In the genomic region with DNA sequence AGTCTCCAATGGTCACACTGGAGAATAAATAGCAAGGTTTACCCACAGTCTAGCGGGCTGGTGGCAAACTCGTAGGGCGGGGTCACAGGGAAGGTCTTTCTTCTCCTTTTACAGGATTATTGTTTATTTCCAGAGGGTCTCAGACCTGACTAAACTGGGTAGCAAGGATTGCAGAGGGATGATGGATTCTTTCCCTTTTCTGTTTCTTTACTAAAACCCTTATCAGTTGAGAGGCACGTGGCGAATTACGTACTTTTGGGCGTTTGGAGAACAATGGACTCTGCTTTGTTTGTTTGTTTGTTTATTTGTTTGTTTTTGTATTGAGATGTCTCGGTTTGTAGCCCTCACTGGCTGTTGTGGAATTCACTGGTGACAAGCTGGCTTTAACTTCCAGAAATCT, we compare ENCODE assay signal across 10 mouse cellular contexts. TPM values are rescaled to one million over a fixed set of nuclear protein-coding genes. Genes with fewer than 3 reads are reported as not detected.
DNase-seq lines count a peak whose midpoint lies in the region; ATAC-seq and TF ChIP-seq lines count a peak whose summit lies in the region.
"Had no signal": no experiment of that assay in that cellular context is flagged by ENCODE, and none has a peak within 500 bp of the region (broad histone marks: within the 10 kb centered on the region; RNA-seq: fewer than 3 reads in every experiment).

No protein-coding gene starts in this region.

- DNase-seq in heart, postnatal 4 days: no peak
- DNase-seq in G1E (ENCODE audit: low spot score): no peak
- no peak for DNase-seq in forebrain, postnatal 0 days
- no peak for DNase-seq in layer of hippocampus, postnatal 25 days (ENCODE audit: extremely low spot score in 1 of 2, low spot score in 1 of 2)
- no peak for DNase-seq in adrenal gland, adult 18-20 months (ENCODE audit: low spot score in 2 of 2)
- no peak for DNase-seq in embryo, embryonic 9.5 days (ENCODE audit: extremely low spot score)

- no peaks in the 10 kb centered on the region for H3K79me2 ChIP-seq in macrophage (ENCODE audit: inconsistent target)

- H3K9me3 ChIP-seq in heart, embryonic 11.5 days (replicated peaks; ENCODE audit: control insufficient read depth, low read length): no peaks in the 10 kb centered on the region
- H3K9me3 ChIP-seq in G1E (replicated peaks): no peaks in the 10 kb centered on the region
- no peaks in the 10 kb centered on the region for H3K9me3 ChIP-seq in forebrain, postnatal 0 days (ENCODE audit: low read length)

- H3K4me3 ChIP-seq in heart, embryonic 11.5 days (ENCODE audit: low read depth, low read length): peak overlapping the region; percentile 65
- peak overlapping the region; percentile 67 for H3K4me3 ChIP-seq in G1E (ENCODE audit: low read depth, low read length)
- H3K4me3 ChIP-seq in forebrain, postnatal 0 days (ENCODE audit: low read depth, low read length): peak overlapping the region; percentile 37
- peak overlapping the region; percentile 42 for H3K4me3 ChIP-seq in macrophage (ENCODE audit: inconsistent target)

- H3K27me3 ChIP-seq in heart, embryonic 11.5 days (ENCODE audit: control insufficient read depth, insufficient read depth, low read length): no peaks in the 10 kb centered on the region
- H3K27me3 ChIP-seq in G1E (ENCODE audit: insufficient read depth, low read length): peaks cover 3% of the 10 kb centered on the region; the same call in 1 of the 2 replicates
- no peaks in the 10 kb centered on the region for H3K27me3 ChIP-seq in forebrain, postnatal 0 days (ENCODE audit: insufficient read depth, low read length)
- H3K27me3 ChIP-seq: Patski had no signal

- no peak for TF ChIP-seq CTCF in G1E (IDR thresholded peaks at IDR 0.05; ENCODE audit: low read depth, low read length)
- no peak for TF ChIP-seq CTCF in forebrain, postnatal 0 days (IDR thresholded peaks at IDR 0.05; ENCODE audit: low read depth)

- 7% methylated on average over 8 of the region's 8 CpGs for WGBS in heart, embryonic 11.5 days (ENCODE audit: insufficient replicate concordance)
- WGBS in forebrain, postnatal 0 days: 4% methylated on average over 8 of the region's 8 CpGs
- 4% methylated on average over 8 of the region's 8 CpGs for WGBS in macrophage (ENCODE audit: missing documents)

- no peak overlapping the region for H3K27ac ChIP-seq in heart, embryonic 11.5 days (ENCODE audit: low read depth, low read length)
- no peak overlapping the region for H3K27ac ChIP-seq in forebrain, postnatal 0 days (ENCODE audit: low read depth, low read length)
- no peak overlapping the region for H3K27ac ChIP-seq in macrophage

- ATAC-seq in heart, embryonic 11.5 days (replicated peaks; ENCODE audit: insufficient number of reproducible peaks, low FRiP score, low TSS enrichment): no peak
- ATAC-seq in G1E (ENCODE audit: extremely low read depth, insufficient number of reproducible peaks, low FRiP score, poor library complexity, severe bottlenecking): no peak
- ATAC-seq in forebrain, postnatal 0 days: peak; percentile 5; the same call in 1 of the 2 replicates

- H3K9ac ChIP-seq in heart, embryonic 11.5 days (ENCODE audit: low read depth, low read length): peak overlapping the region; percentile 70
- peak overlapping the region; percentile 3 for H3K9ac ChIP-seq in forebrain, postnatal 0 days

- H3K36me3 ChIP-seq in heart, embryonic 11.5 days (ENCODE audit: control insufficient read depth, insufficient read depth, low read length): no peaks in the 10 kb centered on the region
- H3K36me3 ChIP-seq in G1E (replicated peaks) (no peaks in the 10 kb centered on the region), macrophage (ENCODE audit: inconsistent target) (no peaks in the 10 kb centered on the region)
- no peaks in the 10 kb centered on the region for H3K36me3 ChIP-seq in forebrain, postnatal 0 days (ENCODE audit: insufficient read depth)

- peak overlapping the region; percentile 77 for H3K4me2 ChIP-seq in heart, embryonic 11.5 days
- H3K4me2 ChIP-seq in forebrain, postnatal 0 days (ENCODE audit: low read depth): peak overlapping the region; percentile 58

- no peaks in the 10 kb centered on the region for H3K4me1 ChIP-seq in heart, embryonic 11.5 days (ENCODE audit: control insufficient read depth, insufficient read depth, low read length)
- H3K4me1 ChIP-seq in G1E (ENCODE audit: insufficient read depth, low read depth, low read length): peaks cover 39% of the 10 kb centered on the region
- no peaks in the 10 kb centered on the region for H3K4me1 ChIP-seq in forebrain, postnatal 0 days (ENCODE audit: insufficient read depth)

RNA-seq across cellular contexts. Expression of a gene that starts 13.5 kb away (rescaled TPM):
- not detected in 2 replicates for polyA plus RNA-seq in heart, embryonic 11.5 days (2014; fragmentation: Nextera tagmentation; extraction: Ambion mirVana)
- total RNA-seq in heart, postnatal 4 days (2021): not detected
- total RNA-seq in G1E (2014; fragmentation: Nextera tagmentation) (not detected in 2 replicates), G1E (2017) (0.11 TPM in 1 of 2 replicates, not detected in the other)
- polyA plus RNA-seq in G1E (2012) (not detected in 2 replicates), macrophage (2018) (not detected in 3 replicates)
- total RNA-seq in forebrain, postnatal 0 days (2014; rRNA removed): not detected in 2 replicates
- not detected in 2 replicates for polyA plus RNA-seq in forebrain, postnatal 0 days (2015; fragmentation: Nextera tagmentation; extraction: Ambion mirVana)
- not detected for total RNA-seq in macrophage (2018; cell fraction: chromatin; rRNA removed)
- not detected for total RNA-seq in macrophage (2018; cell fraction: cytosol; rRNA removed)
- not detected for total RNA-seq in macrophage (2018; cell fraction: nucleus; rRNA removed)
- total RNA-seq in layer of hippocampus, postnatal 25 days (2021): not detected
- total RNA-seq in adrenal gland, adult 18-20 months (2021): not detected
- total RNA-seq: layer of hippocampus, postnatal 10 days had no signal
- polyA plus RNA-seq: Patski had no signal

RNA-seq across cellular contexts. Expression of a gene that starts 32.8 kb away (rescaled TPM):
- not detected in 2 replicates for polyA plus RNA-seq in heart, embryonic 11.5 days (2014; fragmentation: Nextera tagmentation; extraction: Ambion mirVana)
- not detected for total RNA-seq in heart, postnatal 4 days (2021)
- total RNA-seq in G1E (2014; fragmentation: Nextera tagmentation): not detected in 2 replicates
- total RNA-seq in G1E (2017): 0.11 and 0.29 TPM in 2 replicates
- polyA plus RNA-seq in G1E (2012): not detected in 2 replicates
- total RNA-seq in forebrain, postnatal 0 days (2014; rRNA removed): 0.15 TPM in 1 of 2 replicates, not detected in the other
- polyA plus RNA-seq in forebrain, postnatal 0 days (2015; fragmentation: Nextera tagmentation; extraction: Ambion mirVana): 0.11 and 0.14 TPM in 2 replicates
- not detected for total RNA-seq in macrophage (2018; cell fraction: chromatin; rRNA removed)
- total RNA-seq in macrophage (2018; cell fraction: cytosol; rRNA removed): not detected
- not detected for total RNA-seq in macrophage (2018; cell fraction: nucleus; rRNA removed)
- not detected in 3 replicates for polyA plus RNA-seq in macrophage (2018)
- not detected for total RNA-seq in layer of hippocampus, postnatal 25 days (2021)
- total RNA-seq in adrenal gland, adult 18-20 months (2021): not detected
- total RNA-seq: layer of hippocampus, postnatal 10 days had no signal
- polyA plus RNA-seq: Patski had no signal
